Mouse (Mus musculus): ENCODE results near the gene Stx1a. TPM values are rescaled to one million over a fixed set of nuclear protein-coding genes. Genes with fewer than 3 reads are reported as not detected.

Gene Stx1a
- polyA plus RNA-seq, 1 experiment = 23.7 TPM

GRCm38 (mm10) chr5:135021814-135022213 is 1.5 kb upstream of the Stx1a start:
- TF ChIP-seq CTCF (IDR thresholded peaks at IDR 0.05; ENCODE audit: borderline replicate concordance, control insufficient read depth, extremely low read depth, insufficient read depth, low read length, poor library complexity) (no peak), POLR2A (IDR thresholded peaks at IDR 0.05; ENCODE audit: control insufficient read depth, extremely low read depth, insufficient read depth, low read length, poor library complexity) (no peak)
- H3K27ac ChIP-seq (ENCODE audit: control insufficient read depth, insufficient read depth, low read length) = no peak overlapping the region
- H3K4me3 ChIP-seq (ENCODE audit: control insufficient read depth, insufficient read depth, low read length) = no peak overlapping the region
- no peak for DNase-seq
- 77% methylated on average over 6 of the region's 6 CpGs for WGBS
- peaks cover 2% of the 10 kb centered on the region; the same call in 1 of the 2 replicates for H3K27me3 ChIP-seq (ENCODE audit: control insufficient read depth, insufficient read depth, low read length)
- H3K4me1 ChIP-seq (replicated peaks; ENCODE audit: control insufficient read depth, insufficient read depth, low read length) = peaks cover 30% of the 10 kb centered on the region
- no peaks in the 10 kb centered on the region for H3K36me3 ChIP-seq (ENCODE audit: control insufficient read depth, insufficient read depth, low read length)

- no peak overlapping the region for H3K4me3 ChIP-seq (ENCODE audit: control insufficient read depth, insufficient read depth, low read length)
- WGBS = 3% methylated on average over 11 of the region's 11 CpGs
- no peak overlapping the region for H3K27ac ChIP-seq (ENCODE audit: control insufficient read depth, insufficient read depth, low read length)
- no peak for DNase-seq
- H3K4me1 ChIP-seq (replicated peaks; ENCODE audit: control insufficient read depth, insufficient read depth, low read length) = peaks cover 30% of the 10 kb centered on the region
- H3K27me3 ChIP-seq (ENCODE audit: control insufficient read depth, insufficient read depth, low read length) = peaks cover 2% of the 10 kb centered on the region; the same call in 1 of the 2 replicates
- TF ChIP-seq POLR2A (IDR thresholded peaks at IDR 0.05; ENCODE audit: control insufficient read depth, extremely low read depth, insufficient read depth, low read length, poor library complexity) (no peak), CTCF (IDR thresholded peaks at IDR 0.05; ENCODE audit: borderline replicate concordance, control insufficient read depth, extremely low read depth, insufficient read depth, low read length, poor library complexity) (no peak)
- no peaks in the 10 kb centered on the region for H3K36me3 ChIP-seq (ENCODE audit: control insufficient read depth, insufficient read depth, low read length)
Observed at GRCm38 (mm10) chr5:135024665-135025224, 1.5 kb downstream of the Stx1a start.

DNA sequence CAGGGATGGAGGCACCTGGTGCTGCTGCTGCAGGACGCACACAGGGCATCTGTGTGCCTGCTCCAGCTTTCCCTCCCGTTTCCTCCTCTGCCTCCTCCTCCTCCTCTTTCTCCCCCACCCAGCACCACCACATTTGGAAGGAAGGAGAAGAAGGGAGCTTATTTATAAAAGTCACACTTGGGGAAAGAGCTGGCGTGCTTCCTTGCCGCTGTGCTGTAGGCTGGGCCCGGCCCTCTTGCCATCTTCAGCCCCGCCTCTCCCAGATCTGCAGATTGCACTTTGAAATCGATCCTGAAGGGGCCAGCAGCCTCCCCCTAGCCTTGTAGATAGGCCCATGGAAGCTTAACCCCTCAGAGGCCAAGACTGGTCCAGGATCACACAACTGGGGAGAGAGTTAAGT is 2.6 kb downstream of the Stx1a start:
- no peak overlapping the region for H3K27ac ChIP-seq (ENCODE audit: control insufficient read depth, insufficient read depth, low read length)
- DNase-seq = no peak
- 14% methylated on average over 7 of the region's 7 CpGs for WGBS
- H3K4me1 ChIP-seq (replicated peaks; ENCODE audit: control insufficient read depth, insufficient read depth, low read length) = peaks cover 30% of the 10 kb centered on the region
- TF ChIP-seq CTCF (IDR thresholded peaks at IDR 0.05; ENCODE audit: borderline replicate concordance, control insufficient read depth, extremely low read depth, insufficient read depth, low read length, poor library complexity) (no peak), POLR2A (IDR thresholded peaks at IDR 0.05; ENCODE audit: control insufficient read depth, extremely low read depth, insufficient read depth, low read length, poor library complexity) (no peak)
- H3K36me3 ChIP-seq (ENCODE audit: control insufficient read depth, insufficient read depth, low read length) = no peaks in the 10 kb centered on the region
- peaks cover 2% of the 10 kb centered on the region; the same call in 1 of the 2 replicates for H3K27me3 ChIP-seq (ENCODE audit: control insufficient read depth, insufficient read depth, low read length)
- H3K4me3 ChIP-seq (ENCODE audit: control insufficient read depth, insufficient read depth, low read length) = no peak overlapping the region

- no peak overlapping the region for H3K27ac ChIP-seq (ENCODE audit: control insufficient read depth, insufficient read depth, low read length)
- WGBS = 35% methylated on average over 18 of the region's 18 CpGs
- peaks cover 17% of the 10 kb centered on the region for H3K4me1 ChIP-seq (replicated peaks; ENCODE audit: control insufficient read depth, insufficient read depth, low read length)
- H3K36me3 ChIP-seq (ENCODE audit: control insufficient read depth, insufficient read depth, low read length) = no peaks in the 10 kb centered on the region
- H3K4me3 ChIP-seq (ENCODE audit: control insufficient read depth, insufficient read depth, low read length) = no peak overlapping the region
- TF ChIP-seq CTCF (IDR thresholded peaks at IDR 0.05; ENCODE audit: borderline replicate concordance, control insufficient read depth, extremely low read depth, insufficient read depth, low read length, poor library complexity) (no peak), POLR2A (IDR thresholded peaks at IDR 0.05; ENCODE audit: control insufficient read depth, extremely low read depth, insufficient read depth, low read length, poor library complexity) (no peak)
- H3K27me3 ChIP-seq (ENCODE audit: control insufficient read depth, insufficient read depth, low read length) = peaks cover 2% of the 10 kb centered on the region; the same call in 1 of the 2 replicates
- DNase-seq = no peak
Observed at GRCm38 (mm10) chr5:135029007-135029854, 5.9 kb downstream of the Stx1a start.

DNA sequence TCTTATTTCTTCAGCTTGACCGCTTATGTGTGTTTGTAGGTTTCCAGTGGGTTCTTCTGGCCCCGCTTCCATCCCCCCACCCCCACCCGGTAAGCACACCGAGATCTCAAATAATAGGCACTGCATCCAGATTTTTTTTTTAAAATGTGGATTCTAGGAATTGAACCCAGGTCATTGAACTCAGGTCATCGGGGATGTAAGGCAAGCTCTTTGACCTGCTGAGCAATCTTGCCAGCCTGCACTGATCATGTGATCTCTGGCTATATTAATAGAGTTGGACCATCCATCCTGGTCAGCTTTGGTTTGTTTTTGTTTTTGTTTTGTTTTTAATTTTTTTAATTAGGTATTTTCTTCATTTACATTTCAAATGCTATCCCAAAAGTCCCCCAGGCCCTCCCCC is 9.3 kb downstream of the Stx1a start:
- Histone ChIP-seq H3K27me3 (ENCODE audit: control insufficient read depth, insufficient read depth, low read length) (no peaks in the 10 kb centered on the region; the same call in 1 of the 2 replicates), H3K4me1 (replicated peaks; ENCODE audit: control insufficient read depth, insufficient read depth, low read length) (no peaks in the 10 kb centered on the region), H3K27ac (ENCODE audit: control insufficient read depth, insufficient read depth, low read length) (no peak overlapping the region), H3K36me3 (ENCODE audit: control insufficient read depth, insufficient read depth, low read length) (no peaks in the 10 kb centered on the region), H3K4me3 (ENCODE audit: control insufficient read depth, insufficient read depth, low read length) (no peak overlapping the region)
- no peak for TF ChIP-seq POLR2A (IDR thresholded peaks at IDR 0.05; ENCODE audit: control insufficient read depth, extremely low read depth, insufficient read depth, low read length, poor library complexity)
- TF ChIP-seq CTCF (IDR thresholded peaks at IDR 0.05; ENCODE audit: borderline replicate concordance, control insufficient read depth, extremely low read depth, insufficient read depth, low read length, poor library complexity) = no peak
- DNase-seq = no peak
- WGBS = 97% methylated on average over 5 of the region's 5 CpGs

DNA sequence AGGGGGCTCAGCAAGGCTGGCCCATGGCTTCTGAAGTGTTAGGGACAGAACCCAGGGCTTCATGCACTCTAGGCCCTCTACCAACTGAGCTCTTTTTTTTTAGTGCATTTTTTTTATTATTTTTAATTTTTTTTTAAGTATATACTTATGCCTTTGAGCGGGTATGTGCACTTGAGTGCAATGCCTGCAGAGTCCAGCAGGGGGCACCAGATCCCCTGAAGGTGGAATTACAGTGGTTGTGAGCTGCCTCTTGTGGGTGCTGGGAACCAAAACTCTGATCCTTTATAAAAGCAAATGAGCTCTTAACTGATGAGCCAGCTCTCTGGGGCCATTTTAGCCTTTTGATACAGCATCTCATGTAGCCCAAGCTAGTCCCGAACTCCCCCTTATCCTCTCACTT is 11.3 kb downstream of the Stx1a start:
- TF ChIP-seq CTCF (IDR thresholded peaks at IDR 0.05; ENCODE audit: borderline replicate concordance, control insufficient read depth, extremely low read depth, insufficient read depth, low read length, poor library complexity) (no peak), POLR2A (IDR thresholded peaks at IDR 0.05; ENCODE audit: control insufficient read depth, extremely low read depth, insufficient read depth, low read length, poor library complexity) (no peak)
- H3K4me1 ChIP-seq (replicated peaks; ENCODE audit: control insufficient read depth, insufficient read depth, low read length) = no peaks in the 10 kb centered on the region
- H3K36me3 ChIP-seq (ENCODE audit: control insufficient read depth, insufficient read depth, low read length) = no peaks in the 10 kb centered on the region
- no peak for DNase-seq
- no peaks in the 10 kb centered on the region for H3K27me3 ChIP-seq (ENCODE audit: control insufficient read depth, insufficient read depth, low read length)
- no peak overlapping the region for H3K4me3 ChIP-seq (ENCODE audit: control insufficient read depth, insufficient read depth, low read length)
- H3K27ac ChIP-seq (ENCODE audit: control insufficient read depth, insufficient read depth, low read length) = no peak overlapping the region
- 100% methylated on average over 2 of the region's 2 CpGs for WGBS
